Mouse (Mus musculus) heart, adult 2 months (tissue): ENCODE measurements around the gene Hist1h3a. TPM values are rescaled to one million over a fixed set of nuclear protein-coding genes. Genes with fewer than 3 reads are reported as not detected.
"Not testable (repeated sequence)": the region's sequence is repeated elsewhere in the genome, so short reads cannot be mapped to it uniquely, and the experiment has no call there.

Source experiments
- DNase-seq, 2 experiments: peaks; one replicate each; pipeline ENCODE4 v3.0.0; 2021
- H3K27ac ChIP-seq: fragments of 200-600 bp; 2 replicates; pipeline ENCODE4 v1.8.1; 2022
- H3K27me3 ChIP-seq: fragments of 200-500 bp; 2 replicates; pipeline ENCODE4 v1.6.1; 2012; ENCODE audit warnings: mild to moderate bottlenecking, low read length, inconsistent platforms, mixed read lengths; ENCODE audit not compliant: control insufficient read depth, insufficient read depth
- H3K36me3 ChIP-seq: fragments of 200-500 bp; 2 replicates; pipeline ENCODE4 v1.6.1; 2012; ENCODE audit warnings: low read length, inconsistent platforms; ENCODE audit not compliant: control insufficient read depth, insufficient read depth
- H3K4me1 ChIP-seq: fragments of 200-500 bp; 2 replicates; pipeline ENCODE4 v1.6.1; 2011; ENCODE audit warnings: low read length; ENCODE audit not compliant: control insufficient read depth, insufficient read depth
- H3K4me3 ChIP-seq: fragments of 200-600 bp; 2 replicates; pipeline ENCODE4 v1.8.1; 2022
- H3K79me2 ChIP-seq: fragments of 200-500 bp; replicated peaks from 2 replicates; pipeline ENCODE4 v1.6.1; 2012; ENCODE audit warnings: mild to moderate bottlenecking, inconsistent platforms, low read length, moderate library complexity, mixed read lengths; ENCODE audit not compliant: control insufficient read depth, insufficient read depth
- H3K9ac ChIP-seq: fragments of 200-500 bp; 2 replicates; pipeline ENCODE4 v1.6.1; 2012; ENCODE audit warnings: low read depth, mild to moderate bottlenecking, control low read depth, inconsistent platforms, low read length, mixed read lengths
- CTCF ChIP-seq: fragments of 200-600 bp; IDR thresholded peaks from 2 replicates; pipeline ENCODE4 v1.8.1; 2022; ENCODE audit warnings: antibody characterized with exemption, mild to moderate bottlenecking, moderate library complexity
- EP300 ChIP-seq: fragments of 200-500 bp; IDR thresholded peaks from 2 replicates; pipeline ENCODE4 v1.6.1; 2011; ENCODE audit warnings: low read depth, low read length, control low read depth; ENCODE audit not compliant: insufficient read depth
- POLR2A ChIP-seq: fragments of 200-500 bp; IDR thresholded peaks from 2 replicates; pipeline ENCODE4 v1.6.1; 2011; ENCODE audit warnings: mild to moderate bottlenecking, low read depth, low read length, control low read depth; ENCODE audit not compliant: insufficient read depth
- WGBS: fragments of 180-500 bp; shearing (Covaris S2); methylation state at CpG from one replicate; pipeline ENCODE4 v1.1.7; 2018; 5-methylcytosine and 5-hydroxymethylcytosine counted together
- intact Hi-C: fragments of 180-260 bp; cut with DNase I; formaldehyde crosslinking; loops from one replicate; pipeline ENCODE4 v1.15.1; 2025
- polyA plus RNA-seq: library from polyadenylated mRNA; depleted of rRNA; stranded (reverse); fragments of >200 nt; gene quantifications from 2 replicates; pipeline ENCODE4 v1.2.3, GENCODE M21; 2012
- total RNA-seq, 2 experiments: library from RNA; stranded (reverse); gene quantifications; 2 replicates each; pipeline ENCODE4 v1.2.3; 2021

Hist1h3a gene
- total and polyA plus RNA-seq, 3 experiments, result 5.1 to 8.9 TPM; not detected in 1

GRCm38 (mm10) chr13:23755000-23755399, 7.2 kb downstream of the Hist1h3a start:
- TF ChIP-seq CTCF, result no peak
- no peak for TF ChIP-seq EP300
- TF ChIP-seq POLR2A, result no peak
- no peak overlapping the region for H3K27ac ChIP-seq
- no peak overlapping the region for H3K9ac ChIP-seq
- no peak for DNase-seq
- H3K36me3 ChIP-seq, result no peaks in the 10 kb centered on the region
- no peak overlapping the region for H3K4me3 ChIP-seq
- intact Hi-C loops, result no loop called here
- H3K79me2 ChIP-seq, result no peaks in the 10 kb centered on the region
- H3K27me3 ChIP-seq, result no peaks in the 10 kb centered on the region
- peaks cover 1% of the 10 kb centered on the region for H3K4me1 ChIP-seq

DNA sequence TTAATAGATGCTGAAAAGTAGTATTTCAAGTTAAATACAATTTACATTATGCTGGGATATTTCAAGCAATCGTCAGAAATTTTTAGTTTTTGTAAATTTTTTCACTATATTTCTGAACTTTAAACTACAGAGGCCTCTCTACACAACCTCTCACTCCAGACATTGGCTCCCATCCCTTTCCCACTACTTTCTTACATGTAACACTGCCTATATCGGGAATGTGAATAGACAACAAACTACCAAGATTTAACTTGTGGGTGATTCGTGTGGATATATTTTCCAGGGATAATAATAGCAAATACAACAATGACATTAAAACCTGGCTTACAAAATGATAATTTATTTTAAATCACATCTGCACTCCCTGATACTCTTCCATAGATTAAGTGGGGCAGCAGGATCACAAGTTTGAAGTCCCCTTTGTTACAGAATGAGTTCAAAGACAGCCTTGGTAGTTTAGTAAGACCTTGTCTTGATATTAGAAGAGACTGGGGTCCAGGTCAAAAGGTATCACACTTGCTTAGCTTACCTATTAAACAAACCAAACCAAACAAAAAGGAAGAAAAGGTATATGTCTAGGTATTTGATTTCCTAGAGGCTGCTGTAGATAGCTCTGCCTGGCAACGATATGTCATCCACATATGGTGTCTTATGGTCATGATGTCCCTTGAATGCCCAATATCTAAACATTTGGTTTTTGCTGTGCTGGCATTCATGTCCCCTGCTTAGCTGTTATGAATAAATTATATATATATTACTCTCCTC, 8.7 kb downstream of the Hist1h3a start:
- WGBS, result 67% methylated on average over 4 of the region's 4 CpGs
- Histone ChIP-seq H3K4me1 (peaks cover 1% of the 10 kb centered on the region), H3K36me3 (no peaks in the 10 kb centered on the region), H3K9ac (no peak overlapping the region), H3K79me2 (no peaks in the 10 kb centered on the region), H3K4me3 (no peak overlapping the region), H3K27me3 (no peaks in the 10 kb centered on the region), H3K27ac (no peak overlapping the region)
- no peak for TF ChIP-seq CTCF
- TF ChIP-seq POLR2A, result no peak
- TF ChIP-seq EP300, result no peak
- DNase-seq, result no peak
- intact Hi-C loops, result no loop called here

GRCm38 (mm10) chr13:23752742-23753172, 9.4 kb downstream of the Hist1h3a start:
- Histone ChIP-seq H3K27ac (no peak overlapping the region), H3K9ac (no peak overlapping the region), H3K4me3 (no peak overlapping the region), H3K79me2 (no peaks in the 10 kb centered on the region), H3K27me3 (no peaks in the 10 kb centered on the region), H3K36me3 (no peaks in the 10 kb centered on the region), H3K4me1 (peaks cover 1% of the 10 kb centered on the region)
- WGBS, result 21% methylated on average over 6 of the region's 6 CpGs
- intact Hi-C loops, result no loop called here
- TF ChIP-seq POLR2A (no peak), EP300 (no peak), CTCF (no peak)
- DNase-seq, result no peak

- H3K27me3 ChIP-seq, H3K4me1 ChIP-seq, intact Hi-C loops, H3K79me2 ChIP-seq, H3K36me3 ChIP-seq: not testable (repeated sequence)
- peak within 1 kb of the TSS; percentile 48 for H3K4me3 ChIP-seq
- peak within 1 kb of the TSS; percentile 67 for H3K9ac ChIP-seq
- DNase-seq, result peak; percentile 82 to 83
- WGBS, result 6% methylated on average over 18 of the region's 47 CpGs
- H3K27ac ChIP-seq, result peak within 1 kb of the TSS; percentile 10; the same call in 1 of the 2 replicates
Observed at GRCm38 (mm10) chr13:23752067-23752741, 10.0 kb downstream of the Hist1h3a start, which contains the start of gene Hist1h3b. Gene Hist1h3b (plus strand): TSS chr13:23752267.

DNA sequence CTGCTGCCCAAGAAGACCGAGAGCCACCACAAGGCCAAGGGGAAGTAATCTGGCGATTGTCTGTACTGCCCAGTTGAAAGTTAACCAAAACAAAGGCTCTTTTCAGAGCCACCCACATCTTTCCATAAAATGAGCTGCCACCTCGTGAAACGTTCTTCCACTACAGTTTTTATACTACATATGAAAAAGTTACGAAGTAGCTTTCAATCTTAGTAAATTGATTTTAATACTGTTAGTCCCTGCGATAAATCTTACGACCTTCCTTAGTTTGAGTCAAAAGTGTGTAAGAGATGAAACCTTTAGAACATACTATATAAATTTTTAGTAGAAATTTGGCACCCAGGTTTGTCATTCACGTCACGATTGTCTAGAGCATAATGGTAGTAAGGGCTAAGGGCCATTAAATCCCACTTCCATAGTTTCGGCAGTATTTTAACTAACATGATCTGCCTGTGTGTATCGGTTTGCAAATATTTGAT, 10.7 kb downstream of the Hist1h3a start:
- H3K9ac ChIP-seq, result no peak overlapping the region
- intact Hi-C loops, result no loop called here
- peak overlapping the region; percentile 10; the same call in 1 of the 2 replicates for H3K27ac ChIP-seq
- H3K36me3 ChIP-seq, result no peaks in the 10 kb centered on the region
- no peaks in the 10 kb centered on the region for H3K79me2 ChIP-seq
- WGBS, result 11% methylated on average over 11 of the region's 11 CpGs
- no peak overlapping the region for H3K4me3 ChIP-seq
- TF ChIP-seq CTCF, result no peak
- no peaks in the 10 kb centered on the region for H3K27me3 ChIP-seq
- peaks cover 1% of the 10 kb centered on the region for H3K4me1 ChIP-seq
- DNase-seq, result peak in 1 of 2 experiments; percentile 24

- 5% methylated on average over 31 of the region's 47 CpGs for WGBS
- H3K36me3 ChIP-seq, H3K4me1 ChIP-seq, H3K79me2 ChIP-seq, intact Hi-C loops, H3K27me3 ChIP-seq: not testable (repeated sequence)
- peak within 1 kb of the TSS; percentile 62 for H3K27ac ChIP-seq
- peak within 1 kb of the TSS; percentile 67 for H3K9ac ChIP-seq
- peak; percentile 58 to 66 for DNase-seq
- TF ChIP-seq CTCF, result peak; percentile 22
- TF ChIP-seq POLR2A, result peak; percentile 55; the same call in 1 of the 2 replicates
- H3K4me3 ChIP-seq, result peak within 1 kb of the TSS; percentile 48
Observed at GRCm38 (mm10) chr13:23750839-23751477, 11.2 kb downstream of the Hist1h3a start, which contains the start of gene Hist1h2ab. Gene Hist1h2ab (plus strand): TSS chr13:23751126.
